Mouse (Mus musculus): ENCODE data around the gene Bcorl1.
"Not testable (repeated sequence)": the region's sequence is repeated elsewhere in the genome, so short reads cannot be mapped to it uniquely, and the experiment has no call there.

Gene Bcorl1

GRCm38 (mm10) chrX:48389380-48389779 lies 48.2 kb downstream of the Bcorl1 start:
- no peak for DNase-seq (ENCODE audit: low read depth, low spot score)

DNA sequence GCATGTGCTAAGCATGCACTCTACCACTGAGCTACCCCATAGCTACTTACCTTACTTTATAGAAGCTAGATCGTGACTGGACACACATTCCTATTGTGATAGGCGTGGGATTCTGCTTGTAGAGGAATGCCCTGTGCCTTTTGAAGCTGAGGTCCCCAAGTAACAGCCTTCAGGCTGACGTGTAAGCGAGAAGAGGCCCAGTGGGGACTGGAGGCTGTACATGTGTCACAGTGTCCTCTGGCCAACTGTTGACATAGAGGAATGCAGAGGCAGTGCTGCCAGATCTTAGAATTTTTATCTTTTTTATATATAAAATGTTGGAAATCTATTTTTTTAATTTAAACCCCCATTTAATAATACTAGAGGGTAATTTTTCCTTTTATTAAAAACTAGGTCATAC lies 58.8 kb downstream of the Bcorl1 start:
- DNase-seq (ENCODE audit: low read depth, low spot score), result no peak

- DNase-seq (ENCODE audit: low read depth, low spot score), result no peak
These were observed 64.0 kb downstream of the Bcorl1 start for GRCm38 (mm10) chrX:48405141-48405540.

- peak; percentile 88 for DNase-seq (ENCODE audit: low read depth, low spot score)
These were observed 68.6 kb downstream of the Bcorl1 start for GRCm38 (mm10) chrX:48409611-48410387.

DNA sequence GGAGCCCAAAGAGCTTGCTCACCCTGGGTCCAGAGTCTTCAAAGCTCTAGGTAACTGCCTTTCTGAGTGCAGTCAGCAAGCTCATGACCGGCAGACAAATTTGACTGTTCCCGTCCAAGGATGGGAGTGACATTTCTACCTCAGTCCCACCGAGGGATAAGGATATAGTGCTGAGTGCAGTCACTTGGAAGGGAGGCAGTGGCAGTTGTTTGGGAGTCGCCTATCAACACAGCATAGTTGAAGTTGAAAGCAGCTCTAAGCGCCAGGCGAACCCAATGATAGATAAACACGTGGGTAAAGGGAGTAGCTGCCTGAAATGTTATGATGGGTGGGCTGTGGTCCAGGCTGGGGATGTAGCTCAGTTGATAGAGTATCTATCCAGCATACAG lies 69.2 kb downstream of the Bcorl1 start:
- no peak for DNase-seq (ENCODE audit: low read depth, low spot score)

GRCm38 (mm10) chrX:48412629-48413028 lies 71.5 kb downstream of the Bcorl1 start:
- no peak for DNase-seq (ENCODE audit: low read depth, low spot score)

- DNase-seq (ENCODE audit: low read depth, low spot score), result no peak
These were observed 73.1 kb downstream of the Bcorl1 start for GRCm38 (mm10) chrX:48414291-48414690.

GRCm38 (mm10) chrX:48418417-48418816 lies 77.3 kb downstream of the Bcorl1 start:
- DNase-seq (ENCODE audit: low read depth, low spot score), result no peak

- DNase-seq (ENCODE audit: low read depth, low spot score), result peak; percentile 70
These were observed 81.8 kb downstream of the Bcorl1 start for GRCm38 (mm10) chrX:48422986-48423385.

GRCm38 (mm10) chrX:48423671-48424070 lies 82.5 kb downstream of the Bcorl1 start:
- no peak for DNase-seq (ENCODE audit: low read depth, low spot score)

GRCm38 (mm10) chrX:48424583-48424982 lies 83.4 kb downstream of the Bcorl1 start:
- DNase-seq (ENCODE audit: low read depth, low spot score), result peak; percentile 19

DNA sequence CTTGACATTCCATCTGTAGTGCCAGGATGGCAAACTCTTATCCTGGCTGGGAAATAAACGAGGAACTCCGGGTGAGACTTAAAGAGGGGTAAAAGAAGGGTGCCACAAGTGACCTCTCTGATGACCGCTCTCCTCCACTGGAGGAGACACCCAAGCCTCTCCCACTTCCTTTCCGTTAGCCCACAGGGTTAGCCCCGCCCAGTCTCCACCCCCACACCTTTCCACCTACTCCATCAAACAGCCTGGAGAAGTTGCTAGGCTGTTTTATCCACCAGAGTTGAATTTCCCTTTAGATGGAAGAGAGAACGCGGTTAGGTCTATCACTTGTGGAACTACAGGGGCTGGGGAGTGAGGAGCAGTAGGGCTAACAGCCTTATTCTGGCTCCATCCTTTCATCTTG lies 84.1 kb downstream of the Bcorl1 start:
- DNase-seq (ENCODE audit: low read depth, low spot score), result peak; percentile 22

DNA sequence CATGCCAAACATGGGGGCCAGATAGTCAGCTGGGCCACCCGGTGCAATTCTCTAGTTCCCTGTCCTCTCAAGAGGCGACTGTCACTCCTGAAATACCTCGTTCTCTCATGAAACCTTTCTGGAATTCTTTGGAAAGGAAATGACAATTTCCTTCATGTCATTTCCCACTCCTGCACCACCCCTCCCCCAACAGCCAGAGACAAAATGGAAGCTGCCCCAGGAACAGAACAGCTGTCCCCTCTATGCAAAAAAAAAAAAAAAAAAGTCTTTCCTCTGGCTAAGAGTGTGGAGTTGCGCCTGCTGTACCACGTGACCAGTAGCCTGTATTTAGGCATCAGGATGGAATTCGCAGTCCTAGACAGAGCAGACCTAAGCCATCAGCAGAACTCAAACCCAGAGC lies 87.1 kb downstream of the Bcorl1 start:
- no peak for DNase-seq (ENCODE audit: low read depth, low spot score)

GRCm38 (mm10) chrX:48428642-48429041 lies 87.5 kb downstream of the Bcorl1 start:
- no peak for DNase-seq (ENCODE audit: low read depth, low spot score)

- no peak for DNase-seq (ENCODE audit: low read depth, low spot score)
These were observed 87.9 kb downstream of the Bcorl1 start for GRCm38 (mm10) chrX:48429100-48429499.

- DNase-seq (ENCODE audit: low read depth, low spot score), result peak; percentile 74
These were observed 88.4 kb downstream of the Bcorl1 start for GRCm38 (mm10) chrX:48429538-48429937.

- DNase-seq (ENCODE audit: low read depth, low spot score), result peak; percentile 48
These were observed 91.7 kb downstream of the Bcorl1 start for GRCm38 (mm10) chrX:48432599-48433526.

DNA sequence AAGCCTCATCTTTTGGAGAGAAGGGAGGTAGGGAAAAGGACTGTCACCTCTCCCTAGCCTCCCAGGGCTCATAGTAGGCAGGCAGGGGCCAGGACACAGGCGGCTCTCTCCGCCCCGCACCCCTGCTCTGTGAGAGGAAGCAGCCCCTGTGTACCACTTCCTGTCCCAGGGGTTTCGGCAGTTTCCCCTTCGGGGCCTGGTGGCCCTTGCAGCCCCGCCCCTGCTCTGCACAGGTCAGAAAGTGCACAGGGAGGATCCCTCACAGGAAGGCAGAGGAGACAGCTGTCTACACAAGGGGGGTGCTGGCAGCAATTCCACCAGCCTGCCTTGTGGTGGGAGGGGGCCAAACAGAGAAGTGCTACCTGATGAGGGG lies 92.4 kb downstream of the Bcorl1 start:
- peak; percentile 47 for DNase-seq (ENCODE audit: low read depth, low spot score)

DNA sequence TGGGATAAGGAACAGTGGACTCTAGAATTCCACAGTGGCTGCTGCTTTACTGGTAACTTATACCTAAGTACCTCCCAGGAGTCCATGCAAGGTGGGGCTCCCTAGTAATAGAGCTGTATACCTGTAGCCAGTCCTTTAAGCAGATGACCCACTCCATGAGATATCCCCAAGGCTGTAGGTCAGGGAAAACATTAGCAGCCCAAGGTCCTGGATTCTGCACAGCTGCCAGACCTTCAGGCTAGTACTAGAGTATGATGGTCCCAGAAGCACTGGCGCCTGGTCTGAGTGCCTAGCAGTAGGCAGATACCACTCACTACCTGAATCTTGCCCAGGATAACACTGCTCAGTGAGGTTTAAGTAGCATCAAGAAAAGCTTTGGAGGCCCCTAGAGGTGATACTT lies 93.1 kb downstream of the Bcorl1 start:
- no peak for DNase-seq (ENCODE audit: low read depth, low spot score)

DNA sequence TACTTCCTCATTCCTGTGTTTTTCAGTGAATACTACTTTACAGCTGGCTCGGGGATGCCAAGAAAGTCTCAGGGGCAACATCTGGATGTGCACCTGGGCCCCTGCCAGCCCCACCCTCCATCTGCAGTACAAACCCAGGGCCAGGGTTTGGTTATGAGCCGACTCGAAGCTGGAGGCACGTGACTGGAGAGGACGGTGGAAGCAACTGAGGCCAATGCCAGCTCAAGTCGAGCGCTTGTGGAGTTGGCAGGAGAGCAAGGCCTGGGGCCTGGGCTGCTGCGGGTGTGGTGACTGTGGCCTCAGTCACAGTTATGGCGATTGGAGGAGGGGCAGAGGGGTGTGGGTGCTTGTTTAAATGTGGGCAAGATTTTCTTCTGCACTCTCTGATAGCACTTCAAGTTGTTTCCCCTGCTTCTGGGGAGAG lies 94.3 kb downstream of the Bcorl1 start:
- DNase-seq (ENCODE audit: low read depth, low spot score), result no peak

GRCm38 (mm10) chrX:48436082-48436481 lies 94.9 kb downstream of the Bcorl1 start:
- DNase-seq (ENCODE audit: low read depth, low spot score), result not testable (repeated sequence)

- peak; percentile 19 for DNase-seq (ENCODE audit: low read depth, low spot score)
These were observed 97.9 kb downstream of the Bcorl1 start for GRCm38 (mm10) chrX:48439036-48439435.

DNA sequence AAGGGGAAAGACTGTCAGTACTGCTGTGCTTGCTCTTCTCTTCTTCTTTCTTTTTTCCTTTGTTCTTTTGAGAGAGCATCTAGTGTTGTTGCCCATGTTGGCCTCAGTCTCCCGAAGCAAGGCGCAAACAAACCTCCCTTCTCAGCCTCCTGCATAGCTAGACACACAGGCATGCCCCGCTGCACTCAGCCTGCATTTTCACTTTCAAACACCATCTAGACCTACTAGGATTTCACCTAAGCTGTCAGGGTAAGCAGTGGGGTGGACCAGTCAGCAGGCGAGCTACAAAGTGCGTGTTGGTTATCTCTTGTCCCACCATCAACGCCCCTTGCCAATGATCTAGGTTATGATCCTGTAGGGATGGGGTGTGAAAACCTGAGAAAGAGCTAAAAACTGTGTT lies 100.4 kb downstream of the Bcorl1 start:
- no peak for DNase-seq (ENCODE audit: low read depth, low spot score)

All from ZHBTc4 (cell line).